Comparison of ENCODE assay signal across 8 mouse cellular contexts in the genomic region with DNA sequence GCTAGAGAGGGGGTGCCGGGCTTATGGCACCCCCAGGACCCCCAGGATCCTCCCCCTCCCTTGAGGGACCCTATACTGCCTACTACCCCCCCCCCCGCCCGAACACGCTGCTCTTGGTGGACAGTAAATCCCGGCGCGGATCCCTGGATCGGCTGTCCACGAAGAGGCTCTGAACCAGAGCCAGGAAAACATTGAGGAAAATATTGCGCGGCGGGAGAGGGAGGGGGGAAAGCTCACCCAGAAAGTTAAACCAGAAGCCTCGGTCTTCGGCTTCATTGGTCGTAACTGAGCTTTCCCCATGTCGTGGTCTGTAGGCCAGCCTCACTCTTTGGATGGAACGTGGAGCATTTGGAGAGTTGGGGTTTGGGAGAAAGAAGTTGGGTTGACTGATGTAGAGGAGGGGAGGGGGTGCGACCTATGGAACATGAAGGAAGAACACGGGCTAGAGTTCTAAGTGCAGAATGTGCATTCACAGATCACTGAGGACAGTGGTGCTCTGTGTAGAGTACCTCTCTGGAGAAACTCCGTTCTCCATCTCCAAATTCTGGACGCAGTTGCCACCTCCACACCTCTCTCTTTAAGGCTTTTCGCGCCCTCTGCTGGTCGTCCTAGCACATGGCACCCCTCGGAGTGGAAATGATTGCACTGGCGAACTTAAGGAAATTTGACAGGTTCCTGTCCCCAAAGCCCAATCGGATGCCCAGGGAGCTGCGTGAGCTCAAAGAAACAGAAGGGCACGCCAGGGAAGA. TPM values are rescaled to one million over a fixed set of nuclear protein-coding genes. Genes with fewer than 3 reads are reported as not detected.
DNase-seq lines count a peak whose midpoint lies in the region; ATAC-seq and TF ChIP-seq lines count a peak whose summit lies in the region.

A gene (minus strand): TSS at position 84 of the 749 bp plus-strand sequence.

- no peak for TF ChIP-seq POLR2A in heart, adult 2 months (IDR thresholded peaks at IDR 0.05; ENCODE audit: insufficient read depth, low read depth, low read length)
- no peak for TF ChIP-seq POLR2A in kidney, adult 2 months (IDR thresholded peaks at IDR 0.05; ENCODE audit: low read depth, low read length)
- TF ChIP-seq POLR2A in myocyte (IDR thresholded peaks at IDR 0.05; ENCODE audit: insufficient read length, low read depth), result no peak

- H3K36me3 ChIP-seq in embryonic facial prominence, embryonic 11.5 days (replicated peaks; ENCODE audit: control insufficient read depth, insufficient read depth, low read depth, low read length), result no peaks in the 10 kb centered on the region; the same call in 1 of the 2 replicates
- no peaks in the 10 kb centered on the region for H3K36me3 ChIP-seq in heart, adult 2 months (ENCODE audit: control insufficient read depth, insufficient read depth, low read length)
- no peaks in the 10 kb centered on the region for H3K36me3 ChIP-seq in kidney, adult 2 months (ENCODE audit: control insufficient read depth, insufficient read depth, low read length)
- H3K36me3 ChIP-seq in myocyte (ENCODE audit: control insufficient read depth, insufficient read depth), result no peaks in the 10 kb centered on the region

- peak within 1 kb of the TSS; percentile 72 for H3K9ac ChIP-seq in embryonic facial prominence, embryonic 11.5 days (replicated peaks; ENCODE audit: low read length)
- H3K9ac ChIP-seq in heart, adult 2 months (ENCODE audit: low read depth, low read length), result no peak within 1 kb of the TSS

- no peaks in the 10 kb centered on the region for H3K27me3 ChIP-seq in embryonic facial prominence, embryonic 11.5 days (ENCODE audit: control insufficient read depth, insufficient read depth, low read length)
- H3K27me3 ChIP-seq in heart, adult 2 months (ENCODE audit: control insufficient read depth, insufficient read depth, low read length), result no peaks in the 10 kb centered on the region; the same call in 1 of the 2 replicates
- H3K27me3 ChIP-seq in kidney, adult 2 months (replicated peaks; ENCODE audit: control insufficient read depth, insufficient read depth, low read length), result peaks cover 3% of the 10 kb centered on the region; the same call in 1 of the 2 replicates
- H3K27me3 ChIP-seq in myocyte (ENCODE audit: control insufficient read depth, insufficient read depth, insufficient read length), result no peaks in the 10 kb centered on the region

- WGBS in embryonic facial prominence, embryonic 11.5 days, result under 1% methylated on average over 29 of the region's 29 CpGs
- 2% methylated on average over 29 of the region's 29 CpGs for WGBS in heart, adult 2 months
- under 1% methylated on average over 27 of the region's 29 CpGs for WGBS in kidney, adult 2 months

- peak; percentile 68 for ATAC-seq in embryonic facial prominence, embryonic 11.5 days (replicated peaks; ENCODE audit: insufficient number of reproducible peaks, low FRiP score, low TSS enrichment, low read depth)

- H3K4me1 ChIP-seq in embryonic facial prominence, embryonic 11.5 days (ENCODE audit: control insufficient read depth, insufficient read depth, low read length), result peaks cover 3% of the 10 kb centered on the region
- H3K4me1 ChIP-seq in heart, adult 2 months (ENCODE audit: control insufficient read depth, insufficient read depth, low read length), result peaks cover 2% of the 10 kb centered on the region; the same call in 1 of the 2 replicates
- peaks cover 3% of the 10 kb centered on the region for H3K4me1 ChIP-seq in kidney, adult 2 months (ENCODE audit: control insufficient read depth, insufficient read depth, low read length)

- no peaks in the 10 kb centered on the region for H3K79me2 ChIP-seq in heart, adult 2 months (replicated peaks; ENCODE audit: control insufficient read depth, insufficient read depth, low read length)
- no peaks in the 10 kb centered on the region for H3K79me2 ChIP-seq in myocyte (ENCODE audit: control insufficient read depth, insufficient read depth)

- peak within 1 kb of the TSS; percentile 90 for H3K4me2 ChIP-seq in embryonic facial prominence, embryonic 11.5 days (ENCODE audit: low read depth, low read length)
- peak within 1 kb of the TSS; percentile 100 for H3K4me2 ChIP-seq in myocyte (ENCODE audit: low read depth)

- intact Hi-C loops in heart, adult 2 months (cut with DNase I), result loop anchor here (5.0 kb wide), 1 partner anchor 165 kb away; no protein-coding TSS in a partner anchor

- peak within 1 kb of the TSS; percentile 57 for H3K4me3 ChIP-seq in embryonic facial prominence, embryonic 11.5 days (ENCODE audit: low read depth, low read length)
- H3K4me3 ChIP-seq in heart, adult 2 months, result peak within 1 kb of the TSS; percentile 39
- H3K4me3 ChIP-seq in kidney, adult 2 months (ENCODE audit: insufficient read depth, low read depth, low read length), result peak within 1 kb of the TSS; percentile 39
- peak within 1 kb of the TSS; percentile 37 for H3K4me3 ChIP-seq in myocyte

- H3K27ac ChIP-seq in embryonic facial prominence, embryonic 11.5 days (replicated peaks; ENCODE audit: low read depth, low read length), result peak within 1 kb of the TSS; percentile 89
- H3K27ac ChIP-seq in heart, adult 2 months, result peak within 1 kb of the TSS; percentile 15; the same call in 1 of the 2 replicates
- no peak within 1 kb of the TSS for H3K27ac ChIP-seq in kidney, adult 2 months (ENCODE audit: insufficient read depth, low read depth, low read length)

- peak; percentile 97 for TF ChIP-seq CTCF in heart, adult 2 months (IDR thresholded peaks at IDR 0.05)
- TF ChIP-seq CTCF in kidney, adult 2 months (conservative IDR thresholded peaks at IDR 0.05; ENCODE audit: insufficient read depth, insufficient read length, low read depth, low read length), result peak; percentile 92

- no peaks in the 10 kb centered on the region for H3K9me3 ChIP-seq in embryonic facial prominence, embryonic 11.5 days (replicated peaks; ENCODE audit: control insufficient read depth, low read length)

- peak; percentile 95 for DNase-seq in 3T3-L1 (ENCODE audit: low read depth, low spot score)
- DNase-seq in adrenal gland, postnatal 14 days, result peak; percentile 92
- peak; percentile 94 for DNase-seq in embryonic facial prominence, embryonic 11.5 days (ENCODE audit: low spot score)
- DNase-seq in heart, adult 2 months, result peak; percentile 81 to 88
- peak; percentile 84 for DNase-seq in kidney, adult 2 months
- DNase-seq in liver, result peak; percentile 83
- peak; percentile 80 to 94 for DNase-seq in spleen, postnatal 4 days (ENCODE audit: low spot score in 2 of 2)

- no peak within 1 kb of the TSS for H3ac ChIP-seq in myocyte (ENCODE audit: control insufficient read depth, insufficient read length)

- TF ChIP-seq EP300 in heart, adult 2 months (IDR thresholded peaks at IDR 0.05; ENCODE audit: insufficient read depth, low read depth, low read length), result peak; percentile 76; the same call in 1 of the 2 replicates

TF ChIP-seq in myocyte, 11 proteins besides CTCF, POLR2A, EP300 and RAD21:
- TF ChIP-seq MAX (IDR thresholded peaks at IDR 0.05; ENCODE audit: low read depth), result peak; percentile 30
- TF ChIP-seq REST (IDR thresholded peaks at IDR 0.05; ENCODE audit: insufficient read depth, insufficient read length), result no peak
TF ChIP-seq in myocyte: peak in this region for 1.

RNA-seq across cellular contexts. Expression of the gene that starts here (rescaled TPM):
- total RNA-seq in adrenal gland, postnatal 14 days (2021), result 3.9 and 4.7 TPM in 2 replicates
- polyA plus RNA-seq in embryonic facial prominence, embryonic 11.5 days (2014; fragmentation: Nextera tagmentation; extraction: Ambion mirVana), result 7.1 and 9.6 TPM in 2 replicates
- total RNA-seq in heart, adult 2 months (2021), result under 1 TPM; 0.91 to 0.96 TPM
- 2.4 and 3.2 TPM in 2 replicates for polyA plus RNA-seq in heart, adult 2 months (2012; rRNA removed)
- polyA plus RNA-seq in kidney, adult 2 months (2012; rRNA removed), result 1.7 and 3.0 TPM in 2 replicates
- 1.00 TPM for polyA plus RNA-seq in myocyte (2012; fragmentation: generic; extraction: Trizol)
